9 mouse cellular contexts compared by ENCODE assay signal in the genomic region with DNA sequence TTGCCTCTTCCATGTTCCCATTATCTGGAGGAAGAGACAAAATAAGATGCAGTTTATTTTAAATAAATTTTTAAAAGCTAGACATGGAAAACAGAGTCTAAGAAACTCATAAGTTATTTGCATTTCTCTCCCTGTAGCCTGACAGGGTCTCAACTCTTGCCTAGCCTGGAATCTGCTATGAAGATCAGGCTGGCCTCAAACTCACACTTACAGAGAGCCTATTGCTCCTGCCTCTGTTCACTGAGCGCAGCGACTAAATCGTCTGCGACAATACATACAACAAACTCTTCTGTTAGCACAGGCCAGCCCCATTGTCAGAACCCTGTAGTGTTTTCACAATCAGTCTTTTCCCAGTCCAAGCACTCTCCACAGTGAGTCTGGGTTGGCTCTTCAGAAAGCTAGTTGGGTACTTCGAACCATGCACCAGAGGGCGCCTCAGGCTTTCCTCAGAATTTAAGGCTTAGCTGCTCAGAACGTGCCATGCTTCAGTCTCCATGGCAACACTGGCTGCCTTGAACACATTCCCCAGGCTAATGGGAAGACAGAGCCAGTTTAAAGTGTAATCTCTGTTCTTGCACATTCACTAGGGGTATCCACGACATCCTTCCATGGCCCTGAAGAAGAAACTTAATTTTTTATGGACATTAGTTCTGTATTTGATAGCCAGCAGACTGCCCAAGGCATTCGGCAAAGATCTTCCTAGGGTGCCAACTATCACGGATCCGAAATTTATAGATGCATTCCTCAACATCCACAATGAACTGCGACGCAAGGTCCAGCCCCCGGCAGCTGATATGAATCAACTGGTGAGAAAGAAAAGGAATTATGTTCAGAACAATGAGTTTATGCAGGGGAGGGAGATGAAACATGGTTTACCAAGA. TPM values are rescaled to one million over a fixed set of nuclear protein-coding genes. Genes with fewer than 3 reads are reported as not detected.
DNase-seq lines count a peak whose midpoint lies in the region; ATAC-seq lines count a peak whose summit lies in the region.
"Had no signal": no experiment of that assay in that cellular context is flagged by ENCODE, and none has a peak within 500 bp of the region (broad histone marks: within the 10 kb centered on the region; RNA-seq: fewer than 3 reads in every experiment).

A gene (plus strand): TSS at position 488 of the 881 bp plus-strand sequence.

- no peaks in the 10 kb centered on the region for H3K36me3 ChIP-seq in hindbrain, embryonic 10.5 days
- no peaks in the 10 kb centered on the region for H3K36me3 ChIP-seq in lung, embryonic 15.5 days

- H3K27me3 ChIP-seq in hindbrain, embryonic 10.5 days (ENCODE audit: insufficient read depth, poor library complexity, severe bottlenecking) = no peaks in the 10 kb centered on the region
- H3K27me3 ChIP-seq in lung, embryonic 15.5 days = no peaks in the 10 kb centered on the region

- peak; percentile 80; the same call in 1 of the 2 replicates for ATAC-seq in lung, embryonic 15.5 days (ENCODE audit: borderline replicate concordance, extremely low read depth, low FRiP score, low TSS enrichment)
- no peak for ATAC-seq in erythroid progenitor cell, adult 5-6 weeks (replicated peaks; ENCODE audit: low FRiP score, poor library complexity, severe bottlenecking)

- H3K4me2 ChIP-seq in lung, embryonic 15.5 days = no peak within 1 kb of the TSS

- no peak within 1 kb of the TSS for H3K4me3 ChIP-seq in hindbrain, embryonic 10.5 days
- no peak within 1 kb of the TSS for H3K4me3 ChIP-seq in lung, embryonic 15.5 days

- H3K9ac ChIP-seq in lung, embryonic 15.5 days = no peak within 1 kb of the TSS

- DNase-seq in ES-CJ7 (ENCODE audit: low read depth, low spot score) = peak; percentile 83
- DNase-seq in adrenal gland, adult 2 months = peak; percentile 68
- peak; percentile 67 for DNase-seq in embryo, embryonic 11.5 days (ENCODE audit: low read depth, low spot score)
- peak; percentile 72 for DNase-seq in hindbrain, embryonic 10.5 days (ENCODE audit: low spot score)
- peak; percentile 79 to 88 for DNase-seq in layer of hippocampus, adult 8-10 months (ENCODE audit: low spot score in 2 of 2)
- DNase-seq in ovary, postnatal 36 days (ENCODE audit: low spot score) = peak; percentile 64

- no peaks in the 10 kb centered on the region for H3K9me3 ChIP-seq in hindbrain, embryonic 10.5 days
- no peaks in the 10 kb centered on the region for H3K9me3 ChIP-seq in lung, embryonic 15.5 days

- H3K4me1 ChIP-seq in hindbrain, embryonic 10.5 days (replicated peaks) = no peaks in the 10 kb centered on the region
- H3K4me1 ChIP-seq in lung, embryonic 15.5 days = no peaks in the 10 kb centered on the region

- 45% methylated on average over 14 of the region's 14 CpGs for WGBS in hindbrain, embryonic 10.5 days
- WGBS in lung, embryonic 15.5 days = 55% methylated on average over 14 of the region's 14 CpGs

- H3K27ac ChIP-seq in hindbrain, embryonic 10.5 days = no peak within 1 kb of the TSS
- H3K27ac ChIP-seq in lung, embryonic 15.5 days = no peak within 1 kb of the TSS

RNA-seq across cellular contexts. Expression of the gene that starts here (rescaled TPM):
- total RNA-seq in adrenal gland, adult 2 months (2021) = not detected
- not detected in 2 replicates for polyA plus RNA-seq in adrenal gland, adult 2 months (2012; rRNA removed)
- not detected in 2 replicates for polyA plus RNA-seq in hindbrain, embryonic 10.5 days (2016; fragmentation: Nextera tagmentation; extraction: Ambion mirVana)
- not detected for total RNA-seq in layer of hippocampus, adult 8-10 months (2022)
- not detected in 2 replicates for polyA plus RNA-seq in lung, embryonic 15.5 days (2015; fragmentation: Nextera tagmentation; extraction: Ambion mirVana)
- not detected in 2 replicates for total RNA-seq in erythroid progenitor cell, adult 5-6 weeks (2015; ENCODE audit: low replicate concordance)
- not detected in 2 replicates for total RNA-seq in erythroid progenitor cell, adult 5-6 weeks (2017; ENCODE audit: low replicate concordance)
- polyA plus RNA-seq: liver, embryonic 16.5 days had no signal

Comparison
In these comparisons a context has a peak if more than half of its experiments do, and no peak if none do; other contexts are left out.
1. Peak in DNase-seq in adrenal gland, adult 2 months; RNA of the gene not detected or under 1 TPM.
2. Peak in DNase-seq in hindbrain, embryonic 10.5 days; RNA of the gene not detected or under 1 TPM.
3. Peak in DNase-seq in layer of hippocampus, adult 8-10 months; RNA of the gene not detected or under 1 TPM.
4. Peak in ATAC-seq in lung, embryonic 15.5 days; RNA of the gene not detected or under 1 TPM.